Mouse (Mus musculus) ES-E14 (cell line): ENCODE results near the gene Gabarapl1.

Source experiments
- HCFC1 ChIP-seq: IDR thresholded peaks from 2 replicates; pipeline ENCODE4 v1.6.1; 2012; ENCODE audit warnings: low read length, inconsistent platforms, borderline replicate concordance; ENCODE audit not compliant: insufficient read depth
- ZC3H11A ChIP-seq: IDR thresholded peaks from 2 replicates; pipeline ENCODE4 v1.6.1; 2012; ENCODE audit warnings: low read depth, mild to moderate bottlenecking, inconsistent platforms, low read length, borderline replicate concordance

GRCm38 (mm10) chr6:129515068-129515467, 17.9 kb upstream of the Gabarapl1 start:
- TF ChIP-seq ZC3H11A = no peak
- TF ChIP-seq HCFC1 = no peak
